Mouse (Mus musculus): ENCODE measurements around the gene Mamstr.
"Not testable (repeated sequence)": the region's sequence is repeated elsewhere in the genome, so short reads cannot be mapped to it uniquely, and the experiment has no call there.

GRCm38 (mm10) chr7:45650484-45650883, 10.7 kb downstream of the Mamstr start:
- TF ChIP-seq CTCF (IDR thresholded peaks at IDR 0.05; ENCODE audit: borderline replicate concordance, extremely low read depth, insufficient read depth, insufficient read length); POLR2A (IDR thresholded peaks at IDR 0.05; ENCODE audit: borderline replicate concordance, extremely low read depth, insufficient read depth, insufficient read length, poor library complexity, severe bottlenecking): not testable (repeated sequence)
